Mouse (Mus musculus) heart, postnatal 0 days (tissue): ENCODE measurements around the gene Mrto4. TPM values are rescaled to one million over a fixed set of nuclear protein-coding genes. Genes with fewer than 3 reads are reported as not detected.

Source experiments
- ATAC-seq: fragments of 200-750 bp; cut with Nextera tagmentation; 2 replicates; pipeline ENCODE4 v1.8.0; 2017; ENCODE audit warnings: low read depth, moderate number of reproducible peaks, moderate library complexity; ENCODE audit not compliant: insufficient read depth
- DNase-seq: peaks from one replicate; pipeline ENCODE4 v3.0.0-alpha.2; 2016; ENCODE audit warnings: low spot score
- H3K27ac ChIP-seq: fragments of 300-500 bp; sonication (generic); 2 replicates; pipeline ENCODE4 v1.5.1; 2014; ENCODE audit warnings: low read depth, mild to moderate bottlenecking
- H3K27me3 ChIP-seq: fragments of 300-500 bp; sonication (generic); 2 replicates; pipeline ENCODE4 v1.6.1; 2014; ENCODE audit warnings: low read length, mixed read lengths; ENCODE audit not compliant: control insufficient read depth, insufficient read depth
- H3K36me3 ChIP-seq: fragments of 300-500 bp; sonication (generic); replicated peaks from 2 replicates; pipeline ENCODE4 v1.6.1; 2014; ENCODE audit warnings: low read length, mixed read lengths; ENCODE audit not compliant: control insufficient read depth, insufficient read depth
- H3K4me1 ChIP-seq: fragments of 300-500 bp; sonication (generic); 2 replicates; pipeline ENCODE4 v1.6.1; 2014; ENCODE audit warnings: antibody characterized with exemption; ENCODE audit not compliant: control insufficient read depth, insufficient read depth
- H3K4me2 ChIP-seq: fragments of 300-500 bp; sonication (generic); 2 replicates; pipeline ENCODE4 v1.6.1; 2014; ENCODE audit warnings: low read depth, mild to moderate bottlenecking, low read length, moderate library complexity
- H3K4me3 ChIP-seq: fragments of 300-500 bp; sonication (generic); 2 replicates; pipeline ENCODE4 v1.5.1; 2014; ENCODE audit warnings: low read depth, low read length
- H3K9ac ChIP-seq: fragments of 300-500 bp; sonication (generic); replicated peaks from 2 replicates; pipeline ENCODE4 v1.6.1; 2014; ENCODE audit warnings: low read depth, low read length, mixed read lengths
- H3K9me3 ChIP-seq: fragments of 300-500 bp; sonication (generic); replicated peaks from 2 replicates; pipeline ENCODE4 v1.6.1; 2016; ENCODE audit warnings: low read length; ENCODE audit not compliant: control insufficient read depth
- CTCF ChIP-seq: IDR thresholded peaks from 2 replicates; pipeline ENCODE4 v1.5.1; 2016; ENCODE audit warnings: antibody characterized with exemption, control low read depth, low read depth
- EP300 ChIP-seq: IDR thresholded peaks from 2 replicates; pipeline ENCODE4 v1.6.1; 2016; ENCODE audit warnings: antibody characterized with exemption, low read depth
- WGBS: fragments of 180-500 bp; shearing (Covaris S2); extraction: QIAGEN DNeasy Blood & Tissue Kit; methylation state at CpG from one replicate; pipeline ENCODE4 v1.1.7; 2014; 5-methylcytosine and 5-hydroxymethylcytosine counted together
- polyA plus RNA-seq: library from polyadenylated mRNA; unstranded; fragments of >200 nt; fragmentation: Nextera tagmentation; extraction: Ambion mirVana; gene quantifications from 2 replicates; pipeline ENCODE4 v1.2.1, GENCODE M21; 2015
- total RNA-seq: library from RNA; depleted of rRNA; stranded (reverse); fragments of >200 nt; gene quantifications from 2 replicates; pipeline ENCODE4 v1.2.3, GENCODE M21; 2014; ENCODE audit warnings: low replicate concordance

The Mrto4 gene
- total and polyA plus RNA-seq, 2 experiments from 2014 or later, result 31.3 to 45.1 TPM

GRCm38 (mm10) chr4:139373531-139373930, 21.2 kb upstream of the Mrto4 start:
- H3K9ac ChIP-seq, result no peak overlapping the region
- no peak for TF ChIP-seq CTCF
- no peak overlapping the region for H3K4me2 ChIP-seq
- no peak for DNase-seq
- H3K27ac ChIP-seq, result no peak overlapping the region
- 92% methylated on average over 10 of the region's 10 CpGs for WGBS
- no peaks in the 10 kb centered on the region for H3K9me3 ChIP-seq
- H3K36me3 ChIP-seq, result peaks cover 77% of the 10 kb centered on the region
- no peaks in the 10 kb centered on the region for H3K4me1 ChIP-seq
- no peaks in the 10 kb centered on the region for H3K27me3 ChIP-seq
- no peak overlapping the region for H3K4me3 ChIP-seq
- ATAC-seq, result no peak

- H3K36me3 ChIP-seq, result peaks cover 81% of the 10 kb centered on the region
- TF ChIP-seq CTCF (no peak), EP300 (no peak)
- no peak for DNase-seq
- H3K9ac ChIP-seq, result no peak overlapping the region
- ATAC-seq, result no peak
- H3K27ac ChIP-seq, result no peak overlapping the region
- 90% methylated on average over 4 of the region's 4 CpGs for WGBS
- H3K4me2 ChIP-seq, result no peak overlapping the region
- H3K9me3 ChIP-seq, result no peaks in the 10 kb centered on the region
- H3K4me3 ChIP-seq, result no peak overlapping the region
- H3K27me3 ChIP-seq, result no peaks in the 10 kb centered on the region
- no peaks in the 10 kb centered on the region for H3K4me1 ChIP-seq
These were observed 20.8 kb upstream of the Mrto4 start for GRCm38 (mm10) chr4:139373130-139373529.

GRCm38 (mm10) chr4:139368038-139368437, 15.7 kb upstream of the Mrto4 start:
- Histone ChIP-seq H3K27me3 (no peaks in the 10 kb centered on the region), H3K27ac (no peak overlapping the region), H3K9me3 (no peaks in the 10 kb centered on the region), H3K36me3 (peaks cover 94% of the 10 kb centered on the region), H3K4me2 (no peak overlapping the region), H3K9ac (no peak overlapping the region), H3K4me3 (no peak overlapping the region), H3K4me1 (no peaks in the 10 kb centered on the region)
- WGBS, result 93% methylated on average over 5 of the region's 5 CpGs
- TF ChIP-seq CTCF (no peak), EP300 (no peak)
- ATAC-seq, result no peak
- DNase-seq, result no peak

- Histone ChIP-seq H3K4me3 (no peak overlapping the region), H3K4me1 (no peaks in the 10 kb centered on the region), H3K27ac (no peak overlapping the region), H3K27me3 (no peaks in the 10 kb centered on the region), H3K4me2 (no peak overlapping the region), H3K9me3 (no peaks in the 10 kb centered on the region), H3K36me3 (peaks cover 94% of the 10 kb centered on the region), H3K9ac (no peak overlapping the region)
- 87% methylated on average over 3 of the region's 3 CpGs for WGBS
- TF ChIP-seq EP300, result no peak
- TF ChIP-seq CTCF, result no peak
- ATAC-seq, result no peak
- no peak for DNase-seq
These were observed 15.0 kb upstream of the Mrto4 start for GRCm38 (mm10) chr4:139367336-139367735.

- 72% methylated on average over 11 of the region's 11 CpGs for WGBS
- ATAC-seq (no peak), DNase-seq (no peak)
- no peaks in the 10 kb centered on the region for H3K9me3 ChIP-seq
- no peaks in the 10 kb centered on the region for H3K4me1 ChIP-seq
- H3K36me3 ChIP-seq, result peaks cover 93% of the 10 kb centered on the region
- no peak for TF ChIP-seq CTCF
- TF ChIP-seq EP300, result no peak
- H3K4me2 ChIP-seq, result no peak overlapping the region
- no peaks in the 10 kb centered on the region for H3K27me3 ChIP-seq
- no peak overlapping the region for H3K4me3 ChIP-seq
- H3K9ac ChIP-seq, result no peak overlapping the region
- H3K27ac ChIP-seq, result no peak overlapping the region
These were observed 8.6 kb upstream of the Mrto4 start for GRCm38 (mm10) chr4:139360761-139361548.

- 94% methylated on average over 3 of the region's 3 CpGs for WGBS
- ATAC-seq (no peak), DNase-seq (no peak)
- Histone ChIP-seq H3K27ac (no peak overlapping the region), H3K9me3 (no peaks in the 10 kb centered on the region), H3K9ac (no peak overlapping the region), H3K4me2 (no peak overlapping the region), H3K36me3 (peaks cover 66% of the 10 kb centered on the region), H3K27me3 (no peaks in the 10 kb centered on the region), H3K4me3 (no peak overlapping the region), H3K4me1 (0 out of 2 replicates have a peak, but pooled peaks cover 5% of the 10 kb centered on the region)
- TF ChIP-seq CTCF (no peak), EP300 (no peak)
These were observed 4.8 kb upstream of the Mrto4 start for GRCm38 (mm10) chr4:139357211-139357610.
